Mouse (Mus musculus): ENCODE data around the gene Arhgap15. TPM values are rescaled to one million over a fixed set of nuclear protein-coding genes. Genes with fewer than 3 reads are reported as not detected.

Gene Arhgap15
- polyA plus RNA-seq, 3 experiments from 2014 or later, result 195 to 420 (median 351) TPM

GRCm38 (mm10) chr2:43783759-43784735 lies 35.4 kb downstream of the Arhgap15 start:
- no peak for ATAC-seq

- no peak for ATAC-seq
Measured at GRCm38 (mm10) chr2:43786101-43786500, 37.5 kb downstream of the Arhgap15 start.

- no peak for ATAC-seq
Measured at GRCm38 (mm10) chr2:43787141-43787540, 38.5 kb downstream of the Arhgap15 start.

GRCm38 (mm10) chr2:43788484-43788883 lies 39.9 kb downstream of the Arhgap15 start:
- no peak for ATAC-seq

- no peak for ATAC-seq
Measured at GRCm38 (mm10) chr2:43790049-43790693, 41.5 kb downstream of the Arhgap15 start.

- no peak for ATAC-seq
Measured at GRCm38 (mm10) chr2:43791575-43791974, 43.0 kb downstream of the Arhgap15 start.

GRCm38 (mm10) chr2:43793105-43793504 lies 44.5 kb downstream of the Arhgap15 start:
- no peak for ATAC-seq

- ATAC-seq, result peak; percentile 63
Measured at GRCm38 (mm10) chr2:43794700-43795099, 46.1 kb downstream of the Arhgap15 start.

- ATAC-seq, result no peak
Measured at GRCm38 (mm10) chr2:43796448-43796847, 47.8 kb downstream of the Arhgap15 start.

- ATAC-seq, result no peak
Measured at GRCm38 (mm10) chr2:43805960-43806744, 57.5 kb downstream of the Arhgap15 start.

GRCm38 (mm10) chr2:43815896-43816787 lies 67.5 kb downstream of the Arhgap15 start:
- no peak for ATAC-seq

- no peak for ATAC-seq
Measured at GRCm38 (mm10) chr2:43816788-43817581, 68.4 kb downstream of the Arhgap15 start.

- no peak for ATAC-seq
Measured at GRCm38 (mm10) chr2:43835931-43836330, 87.3 kb downstream of the Arhgap15 start.

- no peak for ATAC-seq
Measured at GRCm38 (mm10) chr2:43841644-43842043, 93.0 kb downstream of the Arhgap15 start.

- peak; percentile 52 for ATAC-seq
Measured at GRCm38 (mm10) chr2:43851195-43851594, 102.6 kb downstream of the Arhgap15 start.

GRCm38 (mm10) chr2:43862709-43863108 lies 114.1 kb downstream of the Arhgap15 start:
- no peak for ATAC-seq

GRCm38 (mm10) chr2:43902403-43902973 lies 153.9 kb downstream of the Arhgap15 start:
- peak; percentile 91 for ATAC-seq

GRCm38 (mm10) chr2:43907496-43907895 lies 158.9 kb downstream of the Arhgap15 start:
- no peak for ATAC-seq

- ATAC-seq, result no peak
Measured at GRCm38 (mm10) chr2:43914104-43914503, 165.5 kb downstream of the Arhgap15 start.

- no peak for ATAC-seq
Measured at GRCm38 (mm10) chr2:43923863-43924340, 175.3 kb downstream of the Arhgap15 start.
